Mouse (Mus musculus) A20 (cell line): ENCODE results near the gene N4bp3.
"Not testable (repeated sequence)": the region's sequence is repeated elsewhere in the genome, so short reads cannot be mapped to it uniquely, and the experiment has no call there.

Experiments used
- DNase-seq: peaks from one replicate; pipeline ENCODE4 v3.0.0-alpha.2; 2011; ENCODE audit warnings: low read depth, low spot score

The N4bp3 gene

GRCm38 (mm10) chr11:51653736-51654135 is 3.1 kb upstream of the N4bp3 start:
- no peak for DNase-seq

DNA sequence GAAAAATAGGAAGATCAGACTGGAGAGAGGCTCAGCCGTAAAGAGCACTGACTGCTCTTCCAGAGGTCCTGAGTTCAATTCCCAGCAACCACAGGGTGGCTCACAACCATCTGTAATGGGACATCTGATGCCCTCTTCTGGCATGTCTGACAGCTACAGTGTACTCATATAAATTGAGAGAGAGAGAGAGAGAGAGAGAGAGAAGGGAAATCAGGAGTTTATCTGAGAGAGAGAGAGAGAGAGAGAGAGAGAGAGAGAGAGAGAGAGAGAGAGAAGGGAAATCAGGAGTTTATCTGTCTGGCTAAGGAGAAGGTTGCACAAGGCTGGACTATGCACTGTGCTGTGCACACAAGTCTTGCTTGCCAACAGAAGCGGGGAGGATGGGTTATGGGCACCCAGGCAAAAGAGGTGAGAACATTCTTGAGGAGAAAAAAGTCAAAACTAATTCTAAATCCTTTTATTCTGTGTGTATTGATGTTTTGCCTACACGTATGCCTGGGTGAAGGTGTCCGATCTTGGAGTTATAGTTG is 2.3 kb upstream of the N4bp3 start:
- DNase-seq = no peak

GRCm38 (mm10) chr11:51650261-51650660 is 381 bp downstream of the N4bp3 start:
- no peak for DNase-seq

DNA sequence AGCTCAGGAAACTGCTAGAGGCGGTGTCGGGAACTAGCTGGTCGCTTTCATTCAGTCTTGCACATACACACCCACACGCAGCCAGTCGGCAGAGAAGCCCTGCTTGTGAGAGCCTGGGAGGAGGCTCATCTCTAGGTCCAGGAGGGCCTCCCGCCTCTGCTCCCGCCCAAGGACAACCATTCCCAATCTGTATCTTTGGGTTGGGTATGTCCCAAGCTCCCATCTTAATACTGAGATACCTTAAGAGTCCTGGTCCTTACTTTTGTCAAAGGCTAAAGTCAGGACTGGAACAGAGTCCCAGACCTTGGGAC is 798 bp downstream of the N4bp3 start:
- DNase-seq = peak; percentile 50

DNA sequence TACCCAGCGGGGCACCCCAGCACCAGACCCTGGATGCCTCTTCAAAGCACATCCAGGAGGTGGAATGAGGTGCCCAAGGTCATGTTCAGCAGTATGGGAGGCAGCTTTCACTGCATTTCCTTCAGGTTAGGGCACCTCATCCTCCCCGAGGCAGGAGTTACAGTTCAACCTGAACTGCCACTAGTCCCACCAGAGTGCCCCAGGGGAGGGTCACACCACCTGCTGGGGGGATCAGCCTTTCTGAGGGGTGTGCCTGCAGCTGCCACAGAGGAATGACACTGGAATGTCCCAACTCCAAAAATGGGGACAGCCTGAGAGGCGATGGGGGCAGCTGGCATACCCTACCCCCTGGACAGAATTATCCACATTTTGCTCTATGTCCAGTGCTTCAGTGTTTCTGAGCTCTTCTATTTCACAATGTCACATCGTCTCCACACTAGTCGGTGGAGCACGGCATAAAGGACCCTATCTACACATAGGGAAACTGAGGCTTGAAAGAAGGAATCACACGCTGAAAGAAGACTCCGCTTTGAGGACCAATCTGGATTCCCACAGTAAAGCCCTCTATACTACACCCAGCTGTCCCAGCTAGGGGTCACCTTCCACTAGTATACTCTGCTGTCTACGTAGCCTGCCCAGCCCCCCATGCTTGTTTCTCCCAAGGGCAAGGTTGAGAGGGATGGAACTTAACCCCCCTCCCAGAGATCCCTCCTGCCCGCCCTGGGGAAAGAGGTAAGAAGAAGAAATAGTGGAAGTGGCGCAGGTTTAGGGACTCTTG is 1.3 kb downstream of the N4bp3 start:
- no peak for DNase-seq

GRCm38 (mm10) chr11:51648566-51648965 is 2.1 kb downstream of the N4bp3 start:
- no peak for DNase-seq

- no peak for DNase-seq
These were observed 3.6 kb downstream of the N4bp3 start for GRCm38 (mm10) chr11:51646751-51647667.

DNA sequence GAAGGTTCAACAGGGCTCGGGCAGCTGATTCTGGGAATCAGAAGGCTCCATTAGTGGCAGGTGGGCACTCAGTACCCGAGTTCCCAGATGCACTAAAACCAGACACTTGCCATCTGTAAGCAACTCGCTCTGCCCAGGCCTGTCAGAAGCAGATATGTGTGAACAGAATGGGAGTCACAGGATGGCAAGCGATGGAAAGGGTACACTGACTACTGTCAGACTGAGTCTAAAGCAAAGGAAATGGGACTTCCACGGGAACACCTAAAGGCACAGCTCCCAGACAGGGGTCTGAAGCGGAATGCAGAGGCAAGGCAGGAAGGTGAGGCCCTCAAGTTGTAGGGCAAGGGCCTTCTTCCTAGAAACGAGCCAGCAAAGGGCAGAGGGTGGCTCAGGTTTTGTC is 4.4 kb downstream of the N4bp3 start:
- DNase-seq = no peak

DNA sequence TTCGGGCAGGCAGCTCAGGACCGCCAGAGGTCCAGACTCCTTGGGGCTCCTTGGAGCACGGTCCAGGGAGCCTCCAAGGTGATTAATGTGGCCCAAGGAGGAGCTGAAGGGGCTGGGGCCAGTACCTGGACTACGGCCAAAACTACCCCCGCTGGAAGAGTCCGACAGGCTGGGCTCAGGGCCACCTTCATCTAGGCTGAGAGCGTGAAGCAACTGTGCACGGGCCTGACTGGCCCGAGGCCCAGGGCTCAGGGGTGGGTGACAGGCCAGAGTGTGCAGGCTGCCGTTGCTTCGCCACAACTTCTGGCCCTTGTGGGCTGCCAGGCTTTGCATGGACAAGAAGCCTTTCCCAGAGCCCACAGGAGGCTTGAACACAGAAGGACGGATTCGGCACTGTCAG is 5.3 kb downstream of the N4bp3 start:
- no peak for DNase-seq

GRCm38 (mm10) chr11:51644217-51644616 is 6.4 kb downstream of the N4bp3 start:
- peak; percentile 97 for DNase-seq

DNA sequence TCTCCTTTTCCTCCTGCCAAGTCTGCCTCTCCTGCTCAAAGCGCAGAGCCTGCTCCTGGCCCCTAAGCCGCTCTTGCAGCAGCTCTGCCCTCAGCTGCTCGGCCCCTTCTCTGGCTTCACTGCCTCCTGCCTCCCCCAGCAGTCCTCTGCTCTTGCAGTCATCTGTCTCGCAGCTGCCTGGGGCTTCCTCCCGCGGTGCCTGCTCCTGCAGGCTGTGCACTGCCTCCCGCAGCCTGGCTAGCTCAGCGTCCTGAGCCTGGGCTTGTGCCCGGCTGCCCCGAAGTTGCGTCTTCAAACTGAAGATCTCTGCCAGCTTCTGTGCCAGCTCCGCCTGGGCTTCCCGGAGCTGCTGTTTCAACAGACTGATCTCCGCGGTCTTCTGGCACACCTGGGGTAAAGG is 6.9 kb downstream of the N4bp3 start:
- DNase-seq = peak; percentile 90

- DNase-seq = no peak
These were observed 7.4 kb downstream of the N4bp3 start for GRCm38 (mm10) chr11:51643202-51643601.

DNA sequence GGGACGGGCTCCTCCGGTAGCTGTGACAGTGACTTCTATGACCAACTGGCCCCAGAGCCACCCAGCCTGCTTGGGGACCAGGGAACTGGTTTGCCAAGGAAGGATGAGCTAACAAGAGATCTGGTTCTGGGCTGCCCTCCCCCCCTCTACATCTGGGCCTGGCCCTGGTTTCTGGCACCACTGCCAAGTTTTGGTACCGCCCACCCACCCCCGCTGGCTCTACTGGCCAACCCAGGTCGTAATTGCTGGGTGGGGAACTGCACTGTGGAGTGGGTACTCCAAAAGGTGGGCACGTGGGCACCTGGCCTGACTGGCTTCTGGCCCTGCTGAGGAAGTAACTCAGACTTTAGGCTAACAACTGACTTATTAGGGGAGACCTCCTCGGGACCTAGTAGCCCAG is 9.9 kb downstream of the N4bp3 start:
- no peak for DNase-seq

DNA sequence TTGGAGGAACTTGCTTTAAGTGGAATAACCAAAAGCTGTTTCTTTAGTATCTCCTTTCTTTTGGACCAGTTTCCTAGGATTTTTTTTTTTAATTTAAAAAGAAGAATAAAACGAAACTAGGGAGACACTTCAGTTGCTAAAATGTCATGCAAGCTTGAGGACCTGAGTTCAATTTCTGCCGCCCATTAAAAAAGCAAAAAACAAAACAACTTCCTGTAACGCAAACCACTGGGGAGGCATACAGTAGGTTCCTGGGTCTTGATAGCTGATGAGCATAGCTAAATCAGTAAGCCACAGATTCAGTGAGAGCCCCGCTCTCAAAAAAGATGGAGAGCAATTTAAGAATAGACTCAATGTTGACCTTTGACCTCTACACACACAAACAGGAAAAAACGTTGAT is 12.1 kb downstream of the N4bp3 start:
- DNase-seq = no peak

DNA sequence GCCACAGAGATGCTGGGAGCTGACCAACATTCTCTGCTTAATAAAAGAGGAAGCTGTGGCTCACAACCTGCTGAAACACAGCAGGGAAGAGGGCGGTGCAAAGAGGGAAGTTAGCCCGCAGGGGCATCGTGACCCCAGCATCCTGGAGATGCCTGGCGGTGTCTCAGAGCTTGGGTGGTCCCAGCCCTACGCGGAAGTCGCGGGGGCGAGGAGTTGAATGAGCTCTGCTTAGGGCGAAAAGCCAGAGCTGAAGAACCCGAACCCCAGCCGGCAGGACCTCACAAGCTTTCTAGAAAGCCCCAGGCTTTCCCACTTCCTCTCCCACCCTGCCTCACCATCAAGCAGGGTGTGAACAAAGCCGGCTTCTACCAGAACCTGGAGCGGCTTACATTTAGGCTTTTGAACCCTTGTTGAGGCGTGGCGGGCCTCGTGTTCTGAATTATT is 12.6 kb downstream of the N4bp3 start:
- DNase-seq = peak; percentile 89

DNA sequence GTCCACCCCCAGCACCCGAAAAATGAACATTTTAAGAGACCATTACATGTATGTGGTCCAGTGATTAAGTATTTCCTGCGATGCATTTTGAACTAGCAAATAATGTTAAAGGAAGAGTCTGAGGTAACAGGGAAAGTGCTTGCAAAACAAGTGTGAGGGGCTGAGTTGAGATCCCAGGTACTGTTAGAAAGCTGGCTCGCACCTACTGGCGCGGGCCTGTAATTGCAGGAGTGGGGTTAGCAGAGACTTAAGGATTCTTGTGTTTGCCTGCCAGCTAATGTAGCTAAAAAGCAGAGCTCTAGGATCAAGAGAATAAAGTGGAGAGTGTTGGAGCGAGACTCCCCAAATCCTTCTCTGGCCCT is 14.3 kb downstream of the N4bp3 start:
- DNase-seq = peak; percentile 89

GRCm38 (mm10) chr11:51635525-51636322 is 14.9 kb downstream of the N4bp3 start, which contains the start of gene Rmnd5b:
TSS of gene Rmnd5b (minus strand) at chr11:51635896.
- peak; percentile 92 for DNase-seq

DNA sequence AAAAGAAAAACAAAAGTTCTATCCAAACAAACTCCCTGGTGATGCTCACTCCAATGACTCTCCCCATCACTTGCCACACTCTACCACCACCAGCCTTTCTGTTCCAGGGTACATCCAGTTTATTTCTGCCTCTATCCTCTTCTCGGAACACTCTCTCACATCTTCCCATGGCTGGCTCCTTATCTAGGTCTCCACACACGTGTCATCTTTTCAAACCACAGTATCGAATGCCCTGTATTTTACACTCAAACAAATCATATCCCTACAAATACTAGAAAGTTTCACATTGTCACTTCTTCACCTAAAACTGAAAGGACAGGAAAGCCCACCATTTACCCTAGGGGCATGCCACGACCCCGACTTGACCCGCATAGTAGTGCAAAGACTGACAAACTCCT is 15.5 kb downstream of the N4bp3 start:
- DNase-seq = no peak

DNA sequence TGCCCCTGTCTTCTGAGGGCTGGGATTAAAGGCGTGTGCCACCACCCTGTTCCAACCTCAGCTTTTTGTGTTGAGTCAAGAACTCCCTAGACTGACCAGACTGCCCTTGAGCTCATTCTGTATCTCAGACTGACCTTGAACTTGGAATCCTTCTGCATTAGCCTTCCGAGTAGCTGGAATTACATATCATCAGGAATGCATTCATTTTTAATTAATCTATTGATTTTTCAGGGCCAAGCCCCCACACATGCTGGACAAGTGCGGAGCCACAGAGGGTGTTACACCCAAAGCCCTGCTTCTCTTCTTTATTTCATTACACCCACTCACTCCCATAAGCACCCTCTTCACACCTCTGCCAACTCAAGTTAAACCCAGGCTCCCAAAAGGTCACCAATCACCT is 16.9 kb downstream of the N4bp3 start:
- no peak for DNase-seq

GRCm38 (mm10) chr11:51633200-51633599 is 17.4 kb downstream of the N4bp3 start:
- not testable (repeated sequence) for DNase-seq

GRCm38 (mm10) chr11:51632130-51632753 is 18.4 kb downstream of the N4bp3 start:
- no peak for DNase-seq
